Mouse (Mus musculus) lung, adult 2 months (tissue): ENCODE measurements around the gene Fam206a.

Source experiments
- CTCF ChIP-seq: fragments of 200-500 bp; IDR thresholded peaks from 2 replicates; pipeline ENCODE4 v1.5.1; 2011; ENCODE audit warnings: mild to moderate bottlenecking, low read length, control low read depth; ENCODE audit not compliant: insufficient read depth
- POLR2A ChIP-seq: fragments of 200-500 bp; IDR thresholded peaks from 2 replicates; pipeline ENCODE4 v1.6.1; 2011; ENCODE audit warnings: low read depth, mild to moderate bottlenecking, control low read depth, low read length, borderline replicate concordance; ENCODE audit errors: extremely low read depth

- TF ChIP-seq CTCF (no peak), POLR2A (no peak)
These were observed 26.8 kb downstream of the Fam206a start for GRCm38 (mm10) chr4:56828932-56829331.
